Mouse (Mus musculus) myocyte (in vitro differentiated cells): ENCODE data around the gene Cela2a.

ENCODE experiments used
- E2F4 ChIP-seq: IDR thresholded peaks from one replicate; pipeline ENCODE4 v1.6.1; 2011; ENCODE audit warnings: mild to moderate bottlenecking, control low read depth, moderate library complexity; ENCODE audit not compliant: insufficient read depth
- MAX ChIP-seq: IDR thresholded peaks from one replicate; pipeline ENCODE4 v1.6.1; 2011; ENCODE audit warnings: low read depth, mild to moderate bottlenecking, control low read depth
- MYOD1 ChIP-seq, 3 experiments: IDR thresholded peaks; one replicate each; pipeline ENCODE4 v1.6.1; 2011; ENCODE audit warnings: control low read depth in 2 of 3, low read depth in 2 of 3, mild to moderate bottlenecking in 2 of 3, moderate library complexity in 1 of 3; ENCODE audit not compliant: insufficient read length in 2 of 3, control insufficient read depth in 1 of 3
- POLR2A ChIP-seq: IDR thresholded peaks from one replicate; pipeline ENCODE4 v1.6.1; 2011; ENCODE audit warnings: low read depth, mild to moderate bottlenecking, control low read depth, moderate library complexity; ENCODE audit not compliant: insufficient read length
- POLR2AphosphoS2 ChIP-seq: IDR thresholded peaks from one replicate; pipeline ENCODE4 v1.6.1; 2011; ENCODE audit warnings: low read depth, control low read depth; ENCODE audit not compliant: insufficient read length
- SRF ChIP-seq: IDR thresholded peaks from one replicate; pipeline ENCODE4 v1.6.1; 2011; ENCODE audit warnings: low read depth; ENCODE audit not compliant: control insufficient read depth, insufficient read length
- USF1 ChIP-seq: IDR thresholded peaks from one replicate; pipeline ENCODE4 v1.6.1; 2011; ENCODE audit warnings: low read depth, mild to moderate bottlenecking, control low read depth, moderate library complexity

- TF ChIP-seq MAX: no peak
- no peak for TF ChIP-seq E2F4
- no peak for TF ChIP-seq MYOD1 (IDR thresholded peaks at IDR 0.05; ENCODE audit: control insufficient read depth in 1 of 3, insufficient read length in 2 of 3, low read depth in 2 of 3)
- TF ChIP-seq POLR2A: no peak
- TF ChIP-seq SRF: no peak
- no peak for TF ChIP-seq POLR2AphosphoS2
- no peak for TF ChIP-seq USF1
Measured at GRCm38 (mm10) chr4:141869436-141870215, 43.7 kb upstream of the Cela2a start.
